Mouse (Mus musculus): Measurements from ENCODE around the gene Slc15a1. TPM values are rescaled to one million over a fixed set of nuclear protein-coding genes. Genes with fewer than 3 reads are reported as not detected.

Gene Slc15a1
- total and polyA plus RNA-seq, 2 experiments from 2014 or later: 0.08 TPM; not detected in 1

GRCm38 (mm10) chr14:121495741-121496140, 9.3 kb downstream of the Slc15a1 start:
- no peak overlapping the region for H3K4me2 ChIP-seq (ENCODE audit: low read depth, low read length)
- no peak overlapping the region for H3K4me3 ChIP-seq (ENCODE audit: low read length)
- no peaks in the 10 kb centered on the region for H3K4me1 ChIP-seq (ENCODE audit: insufficient read depth, low read length)
- no peaks in the 10 kb centered on the region for H3K9me3 ChIP-seq (ENCODE audit: low read length)
- WGBS: 55% methylated on average over 4 of the region's 4 CpGs
- no peak for TF ChIP-seq CTCF (IDR thresholded peaks at IDR 0.05; ENCODE audit: low read depth)
- ATAC-seq (peak; percentile 22; the same call in 1 of the 2 replicates), DNase-seq (ENCODE audit: low spot score) (peak; percentile 53)
- H3K27ac ChIP-seq: no peak overlapping the region
- no peaks in the 10 kb centered on the region for H3K36me3 ChIP-seq (ENCODE audit: insufficient read depth, low read length)
- no peak overlapping the region for H3K9ac ChIP-seq (replicated peaks; ENCODE audit: low read length)
- H3K27me3 ChIP-seq (ENCODE audit: insufficient read depth, low read length): no peaks in the 10 kb centered on the region

- Histone ChIP-seq H3K4me2 (ENCODE audit: low read depth, low read length) (no peak overlapping the region), H3K9ac (replicated peaks; ENCODE audit: low read length) (no peak overlapping the region), H3K4me1 (ENCODE audit: insufficient read depth, low read length) (no peaks in the 10 kb centered on the region), H3K9me3 (ENCODE audit: low read length) (no peaks in the 10 kb centered on the region), H3K27me3 (ENCODE audit: insufficient read depth, low read length) (no peaks in the 10 kb centered on the region), H3K27ac (no peak overlapping the region), H3K36me3 (ENCODE audit: insufficient read depth, low read length) (no peaks in the 10 kb centered on the region), H3K4me3 (ENCODE audit: low read length) (no peak overlapping the region)
- no peak for TF ChIP-seq CTCF (IDR thresholded peaks at IDR 0.05; ENCODE audit: low read depth)
- no peak for ATAC-seq
- 89% methylated on average over 2 of the region's 2 CpGs for WGBS
- DNase-seq (ENCODE audit: low spot score): no peak
Measured at GRCm38 (mm10) chr14:121495120-121495519, 9.9 kb downstream of the Slc15a1 start.

- no peaks in the 10 kb centered on the region for H3K27me3 ChIP-seq (ENCODE audit: insufficient read depth, low read length)
- H3K4me3 ChIP-seq (ENCODE audit: low read length): no peak overlapping the region
- no peak overlapping the region for H3K4me2 ChIP-seq (ENCODE audit: low read depth, low read length)
- no peaks in the 10 kb centered on the region for H3K36me3 ChIP-seq (ENCODE audit: insufficient read depth, low read length)
- no peak for DNase-seq (ENCODE audit: low spot score)
- no peaks in the 10 kb centered on the region for H3K4me1 ChIP-seq (ENCODE audit: insufficient read depth, low read length)
- H3K27ac ChIP-seq: no peak overlapping the region
- TF ChIP-seq CTCF (IDR thresholded peaks at IDR 0.05; ENCODE audit: low read depth): no peak
- no peak overlapping the region for H3K9ac ChIP-seq (replicated peaks; ENCODE audit: low read length)
- WGBS: 63% methylated on average over 2 of the region's 2 CpGs
- ATAC-seq: no peak
- no peaks in the 10 kb centered on the region for H3K9me3 ChIP-seq (ENCODE audit: low read length)
Measured at GRCm38 (mm10) chr14:121494238-121494637, 10.8 kb downstream of the Slc15a1 start.

DNA sequence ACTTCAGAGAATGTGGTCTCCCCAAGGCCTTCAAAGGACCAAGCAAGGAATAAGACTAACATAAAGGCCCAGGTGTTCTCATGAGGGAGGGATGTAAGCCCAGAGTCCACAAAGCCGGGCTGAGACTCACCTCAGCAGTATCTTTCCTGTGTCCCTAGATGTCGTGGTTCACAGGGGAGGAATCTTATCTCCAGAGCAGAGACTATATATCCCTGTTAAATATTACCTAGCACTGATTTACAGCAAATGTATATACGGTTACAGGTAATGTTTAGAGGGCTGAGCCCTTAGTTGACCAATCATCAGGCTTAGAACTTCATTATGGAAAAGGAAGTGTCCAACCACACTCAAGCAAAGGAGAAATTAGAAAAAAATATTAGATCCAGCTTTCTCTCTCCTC, 11.3 kb downstream of the Slc15a1 start:
- no peak for ATAC-seq
- Histone ChIP-seq H3K36me3 (ENCODE audit: insufficient read depth, low read length) (no peaks in the 10 kb centered on the region), H3K9ac (replicated peaks; ENCODE audit: low read length) (no peak overlapping the region), H3K4me2 (ENCODE audit: low read depth, low read length) (no peak overlapping the region), H3K9me3 (ENCODE audit: low read length) (no peaks in the 10 kb centered on the region), H3K27me3 (ENCODE audit: insufficient read depth, low read length) (no peaks in the 10 kb centered on the region), H3K27ac (no peak overlapping the region), H3K4me3 (ENCODE audit: low read length) (no peak overlapping the region), H3K4me1 (ENCODE audit: insufficient read depth, low read length) (no peaks in the 10 kb centered on the region)
- no peak for TF ChIP-seq CTCF (IDR thresholded peaks at IDR 0.05; ENCODE audit: low read depth)
- WGBS: 79% methylated on average over 3 of the region's 3 CpGs
- no peak for DNase-seq (ENCODE audit: low spot score)

DNA sequence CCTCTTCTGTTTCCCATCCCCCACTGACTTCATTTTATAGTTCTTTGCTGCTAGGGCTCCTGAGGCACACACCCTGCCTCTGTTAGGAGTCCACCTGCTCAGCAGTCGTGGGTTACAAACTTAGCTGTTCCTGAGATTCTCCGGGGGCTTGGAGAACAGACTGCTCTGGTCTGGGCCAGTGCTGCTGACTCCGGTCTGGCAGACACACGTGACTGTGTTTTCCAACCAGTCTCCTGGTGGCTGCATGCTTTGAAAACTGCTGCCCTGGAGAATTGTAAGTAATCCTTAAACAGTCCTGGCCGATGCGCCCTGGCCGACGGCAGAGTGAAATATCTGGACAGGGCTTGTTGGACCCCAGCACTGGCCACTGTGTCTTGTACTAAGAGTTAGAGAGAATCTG, 12.7 kb downstream of the Slc15a1 start:
- Histone ChIP-seq H3K4me1 (ENCODE audit: insufficient read depth, low read length) (no peaks in the 10 kb centered on the region), H3K27me3 (ENCODE audit: insufficient read depth, low read length) (no peaks in the 10 kb centered on the region), H3K4me3 (ENCODE audit: low read length) (no peak overlapping the region), H3K9ac (replicated peaks; ENCODE audit: low read length) (no peak overlapping the region), H3K36me3 (ENCODE audit: insufficient read depth, low read length) (no peaks in the 10 kb centered on the region), H3K9me3 (ENCODE audit: low read length) (no peaks in the 10 kb centered on the region), H3K27ac (no peak overlapping the region), H3K4me2 (ENCODE audit: low read depth, low read length) (no peak overlapping the region)
- ATAC-seq (peak; percentile 70), DNase-seq (ENCODE audit: low spot score) (no peak)
- WGBS: 56% methylated on average over 8 of the region's 8 CpGs
- TF ChIP-seq CTCF (IDR thresholded peaks at IDR 0.05; ENCODE audit: low read depth): no peak

DNA sequence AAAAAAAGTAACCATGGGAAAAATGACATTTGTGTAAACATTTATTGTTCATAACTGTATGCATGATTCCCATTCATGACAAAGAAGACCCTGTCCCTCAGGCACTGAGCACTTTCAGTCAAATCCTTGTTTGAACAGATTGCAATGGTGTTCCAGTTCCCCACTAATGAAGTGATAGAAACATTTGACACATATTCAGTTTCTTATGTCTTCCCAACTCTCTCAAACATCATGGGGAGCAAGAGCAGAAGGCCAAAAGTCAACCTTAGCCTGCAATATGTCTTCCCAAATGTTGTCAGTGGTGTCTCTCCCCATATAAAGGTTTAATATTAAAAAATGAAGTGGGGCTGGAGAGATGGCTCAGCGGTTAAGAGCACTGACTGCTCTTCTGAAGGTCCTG, 19.3 kb downstream of the Slc15a1 start:
- no peak overlapping the region for H3K4me2 ChIP-seq (ENCODE audit: low read depth, low read length)
- H3K36me3 ChIP-seq (ENCODE audit: insufficient read depth, low read length): no peaks in the 10 kb centered on the region
- WGBS: 93% methylated on average over 1 of the region's 1 CpGs
- H3K9ac ChIP-seq (replicated peaks; ENCODE audit: low read length): no peak overlapping the region
- DNase-seq (ENCODE audit: low spot score): no peak
- TF ChIP-seq CTCF (IDR thresholded peaks at IDR 0.05; ENCODE audit: low read depth): no peak
- H3K27me3 ChIP-seq (ENCODE audit: insufficient read depth, low read length): no peaks in the 10 kb centered on the region
- ATAC-seq: no peak
- no peak overlapping the region for H3K27ac ChIP-seq
- no peaks in the 10 kb centered on the region for H3K4me1 ChIP-seq (ENCODE audit: insufficient read depth, low read length)
- no peak overlapping the region for H3K4me3 ChIP-seq (ENCODE audit: low read length)
- H3K9me3 ChIP-seq (ENCODE audit: low read length): no peaks in the 10 kb centered on the region

- ATAC-seq: no peak
- Histone ChIP-seq H3K4me2 (ENCODE audit: low read depth, low read length) (no peak overlapping the region), H3K27ac (no peak overlapping the region), H3K27me3 (ENCODE audit: insufficient read depth, low read length) (no peaks in the 10 kb centered on the region), H3K36me3 (ENCODE audit: insufficient read depth, low read length) (no peaks in the 10 kb centered on the region), H3K9me3 (ENCODE audit: low read length) (no peaks in the 10 kb centered on the region), H3K4me3 (ENCODE audit: low read length) (no peak overlapping the region), H3K4me1 (ENCODE audit: insufficient read depth, low read length) (no peaks in the 10 kb centered on the region), H3K9ac (replicated peaks; ENCODE audit: low read length) (no peak overlapping the region)
- no peak for DNase-seq (ENCODE audit: low spot score)
- no peak for TF ChIP-seq CTCF (IDR thresholded peaks at IDR 0.05; ENCODE audit: low read depth)
- 83% methylated on average over 3 of the region's 3 CpGs for WGBS
Measured at GRCm38 (mm10) chr14:121484436-121484835, 20.6 kb downstream of the Slc15a1 start.
